Mouse (Mus musculus): ENCODE data around the gene Gxylt2. TPM values are rescaled to one million over a fixed set of nuclear protein-coding genes. Genes with fewer than 3 reads are reported as not detected.

Gxylt2 gene
- total RNA-seq, 2 experiments from 2014 or later: 2.1 to 2.7 TPM

- DNase-seq: no peak
- intact Hi-C loops (cut with DNase I): no loop called here
Measured at GRCm38 (mm10) chr6:100834489-100835160, 130.1 kb downstream of the Gxylt2 start.

DNA sequence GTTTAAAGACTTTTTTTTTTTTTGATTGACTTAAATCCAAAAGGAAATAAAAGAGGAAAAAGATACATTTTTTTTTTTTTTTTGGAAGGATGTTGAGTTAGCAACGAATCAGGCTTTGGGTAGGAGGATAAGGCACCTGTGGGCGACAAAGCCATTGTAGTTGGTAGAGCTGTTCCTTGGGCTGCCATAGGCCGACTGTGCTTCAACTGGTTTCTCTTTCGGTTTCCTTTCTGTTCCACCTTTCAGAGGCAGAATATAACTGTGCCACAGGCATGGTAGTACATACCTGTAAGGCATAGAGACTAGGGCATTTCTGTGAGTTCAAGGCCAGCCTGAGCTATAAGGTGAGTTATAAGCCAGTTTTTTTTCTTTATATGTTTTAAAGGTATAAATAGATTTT, 140.5 kb downstream of the Gxylt2 start:
- DNase-seq: no peak
- intact Hi-C loops (cut with DNase I): no loop called here

DNA sequence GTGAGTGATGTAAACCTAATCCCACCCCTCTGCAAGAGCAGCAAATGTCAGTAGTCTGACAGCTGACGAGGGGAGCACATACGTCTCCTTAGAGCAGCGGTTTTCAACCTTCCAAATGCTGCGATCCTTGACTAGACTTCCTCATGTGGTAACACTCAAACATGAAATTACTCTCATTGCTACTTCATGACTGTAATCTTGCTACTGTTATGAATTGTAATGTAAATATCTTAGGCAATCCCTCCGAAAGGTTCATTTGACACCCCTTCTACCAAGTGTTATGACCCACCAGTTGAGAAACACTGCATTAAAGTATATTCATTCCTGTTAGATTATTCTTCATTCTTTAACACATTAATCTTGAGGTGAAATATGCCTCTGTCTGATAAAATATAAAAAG, 142.7 kb downstream of the Gxylt2 start:
- no peak for DNase-seq
- intact Hi-C loops (cut with DNase I): no loop called here

DNA sequence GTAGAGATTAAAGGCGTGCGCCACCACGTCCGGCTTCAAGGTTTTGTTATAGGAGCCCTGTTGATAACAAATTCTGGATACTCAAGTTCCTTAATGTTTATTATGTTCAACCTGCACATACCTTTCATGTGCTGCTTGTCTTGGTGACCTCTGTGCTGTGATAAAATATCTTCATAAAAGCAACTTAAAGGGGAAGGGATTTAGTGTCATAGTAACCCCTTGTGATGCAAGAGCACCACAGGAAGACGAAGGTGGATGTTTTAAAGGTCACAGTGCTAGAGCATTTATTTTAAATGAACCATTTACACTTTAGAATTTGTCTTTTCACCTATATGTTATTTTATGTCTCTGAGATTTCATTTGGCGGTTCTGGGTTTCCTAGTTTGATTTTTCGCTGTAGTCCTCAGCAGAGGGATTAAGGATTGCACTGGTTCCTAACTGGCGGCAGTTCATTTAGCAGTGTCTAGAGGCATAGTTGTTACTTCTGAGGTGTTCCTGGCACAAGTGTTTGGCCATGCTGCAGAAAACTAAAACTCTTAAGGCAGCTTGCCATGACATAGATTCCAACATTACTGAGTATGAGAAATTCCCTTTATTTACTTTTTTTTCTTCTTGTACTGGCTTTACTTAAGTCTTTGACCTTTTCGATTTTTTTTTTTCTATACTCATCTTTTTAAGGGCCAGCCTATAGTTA, 144.3 kb downstream of the Gxylt2 start:
- DNase-seq: no peak
- intact Hi-C loops (cut with DNase I): no loop called here

GRCm38 (mm10) chr6:100850671-100851081, 146.1 kb downstream of the Gxylt2 start:
- intact Hi-C loops (cut with DNase I): no loop called here
- DNase-seq: no peak

DNA sequence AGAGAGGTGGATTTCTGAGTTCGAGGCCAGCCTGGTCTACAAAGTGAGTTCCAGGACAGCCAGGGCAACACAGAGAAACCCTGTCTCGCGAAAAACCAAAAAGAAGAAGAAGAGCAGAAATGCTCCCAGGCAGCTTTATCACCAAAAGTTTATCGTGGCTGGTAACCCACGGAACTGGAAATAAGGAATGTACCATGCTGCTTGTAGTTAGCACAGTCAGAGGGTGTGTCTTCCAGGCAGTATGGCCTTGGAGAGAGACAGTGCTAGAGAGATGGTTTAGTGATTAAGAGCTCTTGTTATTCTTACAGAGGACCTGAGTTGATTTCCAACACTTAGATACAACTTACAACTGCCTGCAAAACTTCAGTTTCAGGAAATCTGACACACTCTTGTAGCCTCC, 146.5 kb downstream of the Gxylt2 start:
- intact Hi-C loops (cut with DNase I): no loop called here
- no peak for DNase-seq

Other genes with a start within 250 kb of the Gxylt2 start
- 1 to 10 TPM; 7.8 to 9.5 TPM for gene Shq1, start 33.6 kb upstream of the Gxylt2 start, total RNA-seq (2021)
- gene Ppp4r2, start 128.9 kb downstream of the Gxylt2 start, total RNA-seq (2021): 10 to 100 TPM; 72.3 to 88.7 TPM

Measured in left cerebral cortex, postnatal 4 days (tissue).